Mouse (Mus musculus): ENCODE data around the gene Plxna3. TPM values are rescaled to one million over a fixed set of nuclear protein-coding genes. Genes with fewer than 3 reads are reported as not detected.
"Not testable (repeated sequence)": the region's sequence is repeated elsewhere in the genome, so short reads cannot be mapped to it uniquely, and the experiment has no call there.

The Plxna3 gene
- under 1 TPM; 0.27 to 0.73 (median 0.58) TPM for total RNA-seq (2022)

DNA sequence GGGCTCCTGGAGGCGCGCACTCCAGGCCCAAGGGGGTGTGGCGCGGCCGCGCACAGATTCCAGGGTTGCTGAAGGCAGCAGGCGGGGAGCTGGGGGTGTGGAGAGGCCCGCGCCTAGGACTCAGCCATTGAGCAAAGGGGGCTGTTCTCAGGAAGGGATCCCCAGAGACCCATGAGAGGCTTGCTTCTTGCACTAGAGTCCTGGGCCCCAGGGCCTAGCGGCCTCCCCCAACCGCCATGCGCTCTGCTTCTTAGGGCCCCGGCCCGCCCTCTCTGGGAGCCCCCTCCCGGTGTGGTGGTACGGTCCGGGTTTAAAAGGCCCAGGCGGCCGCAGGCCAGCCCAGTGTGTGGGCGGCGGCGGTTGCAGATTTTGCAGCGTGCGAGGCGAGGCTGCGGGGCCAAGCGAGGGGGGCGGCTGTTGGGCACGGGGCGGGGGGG, at the start of gene Plxna3:
Plxna3 (plus strand) TSS at position 342 of the 437 bp plus-strand sequence.
- peak; percentile 37 for DNase-seq (ENCODE audit: low spot score in 2 of 2)

DNA sequence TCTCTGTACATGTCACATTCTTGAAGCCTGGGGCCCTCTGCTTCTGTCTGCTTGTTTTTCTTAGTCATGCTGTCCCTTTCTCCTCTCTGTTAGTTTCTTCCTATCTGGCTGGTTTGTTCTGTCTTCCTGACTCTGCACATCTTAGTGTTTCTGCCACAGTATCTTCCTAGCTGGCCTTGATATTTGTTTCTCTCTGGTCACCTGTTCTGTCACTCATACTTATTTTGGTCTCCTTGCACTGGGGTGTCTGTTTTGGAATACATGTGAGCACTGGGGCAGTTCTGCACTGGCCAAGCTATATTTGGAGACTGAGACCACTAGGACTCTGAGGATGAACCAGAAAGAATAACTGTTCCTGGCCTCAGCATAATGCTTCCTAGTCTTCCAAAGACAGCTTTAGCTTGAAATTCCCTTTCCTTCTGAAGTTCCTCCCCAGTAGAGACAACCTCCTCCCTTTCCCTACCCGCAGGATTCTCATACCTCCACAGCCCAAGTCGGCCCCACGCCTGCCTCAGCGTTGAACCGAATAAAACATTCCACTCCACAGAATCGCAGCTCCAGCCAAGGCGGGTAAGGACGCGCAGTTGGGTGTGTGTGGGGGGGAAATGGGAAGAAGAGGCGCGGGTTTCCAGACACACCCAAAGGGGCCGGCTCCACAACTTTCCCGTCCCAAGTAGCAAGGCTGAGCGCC, 47.7 kb upstream of the Plxna3 start:
- peak in 1 of 2 experiments; percentile 68 for DNase-seq (ENCODE audit: low spot score in 2 of 2)

DNA sequence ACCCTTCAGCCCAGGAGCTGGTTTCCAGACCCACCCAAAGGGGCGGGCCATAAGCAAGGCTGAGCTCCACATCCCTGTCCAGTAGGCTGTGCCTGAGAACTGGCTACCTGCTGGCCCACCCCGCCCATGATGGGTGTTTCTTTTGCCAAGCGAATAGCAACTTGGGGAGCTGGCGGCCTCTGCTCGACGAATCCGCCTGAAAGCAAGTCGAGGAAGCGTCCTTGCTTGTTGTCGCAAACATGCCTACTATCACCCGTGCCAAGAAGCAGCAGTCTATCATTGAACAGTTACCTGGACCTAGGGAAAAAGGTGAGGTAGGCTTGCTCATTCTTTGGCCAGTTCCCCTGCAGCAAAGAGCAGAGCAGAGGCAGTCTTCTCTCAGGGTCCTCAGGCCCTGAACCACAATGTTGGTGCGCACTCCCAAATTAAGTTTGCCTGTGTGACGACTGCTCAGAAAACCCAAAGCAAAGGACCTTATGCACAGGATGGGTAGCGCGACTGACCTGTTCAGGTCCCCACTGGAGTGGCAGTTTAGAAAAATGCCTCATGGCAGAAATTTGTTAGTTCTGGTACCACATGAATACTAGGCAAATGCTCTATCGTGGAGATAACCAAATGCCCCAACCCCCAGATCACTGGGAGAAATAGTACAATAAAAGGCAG, 47.0 kb upstream of the Plxna3 start, which contains the start of the genes Taz and Dnase1l1:
Taz (plus strand) TSS at position 181 of the 663 bp plus-strand sequence.
Dnase1l1 (minus strand) TSS at position 606 of the 663 bp plus-strand sequence.
- DNase-seq (ENCODE audit: low spot score in 2 of 2) = peak in 1 of 2 experiments; percentile 82

DNA sequence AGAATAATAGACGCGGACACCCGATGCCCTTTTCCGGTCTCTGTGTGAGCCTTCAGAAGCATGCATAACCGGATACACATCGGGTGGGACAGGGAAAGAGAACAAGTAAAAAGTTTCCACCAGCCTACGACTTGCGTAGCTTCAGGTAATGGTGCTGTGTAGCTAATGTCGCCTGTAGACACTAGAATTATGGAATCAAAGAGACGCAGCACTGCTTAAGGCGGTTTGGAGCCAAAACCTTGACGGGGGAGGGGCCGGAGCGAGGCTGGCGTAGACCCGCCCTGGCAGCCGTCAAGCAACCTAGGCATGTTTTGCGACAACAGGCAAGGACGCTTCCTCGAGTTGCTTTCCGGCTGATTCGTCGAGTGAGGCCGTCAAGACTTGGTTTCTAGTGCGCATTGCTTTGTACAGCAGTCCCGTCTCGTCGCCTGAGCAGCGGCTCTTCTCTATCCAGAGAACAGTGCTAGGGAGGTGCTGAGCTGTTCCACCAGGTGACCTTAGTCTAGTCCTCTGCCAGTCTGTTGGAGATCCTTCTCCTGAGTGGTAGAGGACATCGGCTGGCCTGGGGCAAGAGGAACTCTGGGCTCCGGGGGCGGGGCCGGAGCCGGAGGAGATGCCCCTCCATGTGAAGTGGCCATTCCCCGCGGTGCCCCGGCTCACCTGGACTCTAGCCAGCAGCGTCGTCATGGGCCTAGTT, 46.3 kb upstream of the Plxna3 start:
- DNase-seq (ENCODE audit: low spot score in 2 of 2) = peak; percentile 71 to 78

DNA sequence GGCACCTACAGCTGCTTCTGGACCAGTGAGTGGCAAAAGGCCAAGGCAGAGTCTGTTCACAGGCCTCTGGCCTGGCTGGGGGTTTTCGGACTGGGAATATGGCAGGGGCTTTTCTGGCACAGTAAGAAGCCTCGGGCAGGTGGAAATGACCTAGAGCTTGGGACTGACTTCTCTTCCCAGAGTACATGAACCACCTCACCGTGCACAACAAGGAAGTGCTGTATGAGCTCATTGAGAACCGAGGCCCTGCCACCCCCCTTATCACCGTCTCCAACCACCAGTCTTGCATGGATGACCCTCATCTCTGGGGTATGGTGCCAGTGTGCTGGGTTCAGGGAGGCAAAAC, 45.8 kb upstream of the Plxna3 start:
- no peak for DNase-seq (ENCODE audit: low spot score in 2 of 2)

DNA sequence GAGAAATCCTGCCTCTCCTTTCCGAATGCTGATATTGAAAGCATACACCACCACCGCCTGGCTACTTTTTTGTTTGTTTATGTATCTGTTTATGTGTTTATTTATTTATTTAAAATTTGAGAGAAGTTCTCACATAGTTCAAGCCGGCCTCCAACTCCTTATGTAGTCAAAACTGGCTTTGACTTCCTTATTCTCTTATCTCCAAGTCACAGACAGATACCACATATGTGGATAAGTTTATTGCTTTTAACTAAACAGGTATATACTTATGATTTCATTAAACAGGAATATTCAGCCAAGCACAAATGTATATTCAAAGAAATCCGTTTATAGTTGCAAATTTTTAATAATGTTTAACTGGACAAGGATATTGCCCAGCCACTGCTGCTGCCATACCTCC, 35.4 kb upstream of the Plxna3 start:
- no peak for DNase-seq (ENCODE audit: low spot score in 2 of 2)

DNA sequence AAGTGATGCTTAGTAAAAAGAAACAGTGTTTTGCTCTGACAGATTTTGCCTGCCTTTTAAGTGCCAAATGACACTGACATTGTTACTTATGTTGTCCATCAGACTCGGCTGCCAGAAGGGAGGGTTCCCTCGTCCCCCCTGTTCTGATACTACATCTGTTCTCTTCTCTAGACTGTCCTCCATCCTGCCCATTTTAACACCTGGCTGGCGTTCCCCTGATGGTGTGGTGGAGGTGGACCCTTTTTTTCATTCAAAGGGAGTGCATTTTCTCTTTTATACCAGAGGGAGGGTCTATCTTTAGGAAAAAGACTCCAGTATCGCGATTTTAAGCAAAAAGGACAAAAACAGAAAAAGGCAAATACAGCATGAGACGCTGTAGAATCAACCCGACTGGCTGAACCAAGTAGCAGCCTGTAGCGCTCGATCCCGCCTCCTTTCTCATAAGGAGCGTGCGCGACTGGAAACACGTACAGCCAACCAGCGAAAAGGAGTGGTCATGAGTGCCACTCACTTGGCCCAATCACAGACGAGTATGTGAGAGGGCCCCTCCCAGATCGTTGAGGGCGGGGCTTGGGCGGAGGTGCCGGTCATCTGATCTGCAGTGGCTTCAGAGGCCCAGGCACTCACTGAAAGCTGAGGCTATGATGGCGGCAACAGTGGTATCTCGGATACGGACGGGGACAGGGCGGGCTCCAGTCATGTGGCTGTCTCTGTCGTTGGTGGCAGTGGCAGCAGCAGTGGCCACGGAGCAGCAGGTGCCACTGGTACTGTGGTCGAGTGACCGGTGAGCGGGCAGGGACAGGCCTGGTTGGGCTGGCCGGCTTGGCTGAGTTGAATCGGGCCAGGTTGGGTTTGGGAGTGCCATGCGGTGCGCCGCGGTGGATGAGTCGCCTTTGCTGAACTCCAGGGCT, 32.1 kb upstream of the Plxna3 start, which contains the start of gene Atp6ap1:
Atp6ap1 (plus strand) TSS at position 560 of the 911 bp plus-strand sequence.
- DNase-seq (ENCODE audit: low spot score in 2 of 2) = peak; percentile 89 to 92

DNA sequence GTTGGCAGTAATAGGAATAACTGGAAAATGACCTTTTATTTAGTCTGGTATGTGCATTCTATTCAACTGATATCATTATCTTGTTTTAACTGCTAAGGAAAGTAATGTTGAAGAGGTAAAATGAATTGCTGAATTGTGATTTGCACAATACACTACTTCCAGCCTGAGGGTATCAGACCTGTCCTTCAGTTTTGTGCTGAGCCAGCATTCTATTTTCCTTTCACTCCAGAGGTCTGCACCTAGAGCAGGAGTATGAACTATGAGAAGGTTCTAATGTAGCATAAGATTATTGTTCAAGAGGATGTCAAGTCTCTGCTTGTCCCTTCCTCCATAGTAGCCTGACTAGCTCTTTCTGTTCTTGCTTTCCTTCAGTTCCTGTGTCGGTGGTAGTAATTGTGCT, 30.5 kb upstream of the Plxna3 start:
- DNase-seq (ENCODE audit: low spot score in 2 of 2) = no peak

DNA sequence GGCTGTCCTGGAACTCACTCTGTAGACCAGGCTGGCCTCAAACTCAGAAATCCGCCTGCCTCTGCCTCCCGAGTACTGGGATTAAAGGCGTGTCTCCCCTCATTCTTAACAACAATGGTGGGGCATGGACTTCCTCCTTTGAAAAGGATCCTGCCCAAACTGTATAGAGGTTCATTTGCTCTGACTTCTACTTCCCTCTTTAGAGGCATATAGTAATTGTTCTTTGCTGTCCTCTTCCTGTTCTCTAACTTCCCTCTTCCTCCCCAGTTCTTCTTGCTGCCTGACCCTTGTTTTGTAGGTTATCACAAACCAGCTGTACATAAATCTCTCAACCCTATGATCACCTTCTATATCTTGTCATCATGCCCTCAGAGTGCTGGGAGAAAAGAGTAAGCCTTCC, 29.1 kb upstream of the Plxna3 start:
- DNase-seq (ENCODE audit: low spot score in 2 of 2) = no peak

DNA sequence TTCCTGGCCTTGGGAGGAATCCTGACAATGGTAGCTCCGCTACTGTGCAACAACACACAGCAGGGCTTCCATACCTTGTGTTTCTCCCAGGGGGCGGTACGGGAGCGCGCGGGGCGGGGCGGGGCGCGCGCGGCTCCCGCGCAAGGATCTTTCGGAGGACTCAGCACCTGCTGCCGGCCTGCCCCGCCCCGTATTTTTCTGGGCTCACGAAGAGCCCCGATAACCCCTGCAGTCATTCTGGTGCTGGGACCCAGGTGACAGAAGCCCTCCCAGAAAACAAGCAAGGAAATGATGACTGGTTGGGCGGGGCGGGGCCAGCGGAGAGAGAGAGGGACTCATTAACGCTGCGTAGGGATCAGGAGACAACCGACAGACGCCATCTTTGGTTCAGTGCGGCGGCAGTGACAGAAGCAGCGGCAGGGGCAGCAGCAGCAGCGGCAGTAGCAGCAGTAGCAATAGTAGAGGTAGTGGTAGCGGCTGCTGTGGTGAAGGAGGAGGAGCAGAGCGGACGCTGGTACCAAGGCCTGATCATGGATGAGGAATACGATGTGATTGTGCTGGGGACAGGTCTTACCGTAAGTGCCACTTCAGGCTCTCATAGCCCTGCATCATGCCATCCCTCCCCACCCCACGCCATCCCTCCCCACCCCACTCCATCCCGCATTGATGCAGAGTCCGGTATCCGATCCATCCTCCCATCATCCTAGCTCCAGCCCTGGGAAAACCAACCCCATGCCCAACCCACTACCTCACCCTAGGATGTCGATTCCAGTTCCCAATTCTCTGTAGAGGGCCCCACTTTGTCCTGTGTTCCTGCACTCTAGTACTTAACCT, 23.8 kb upstream of the Plxna3 start, which contains the start of gene Gdi1:
Gdi1 (plus strand) TSS at position 132 of the 834 bp plus-strand sequence.
- DNase-seq (ENCODE audit: low spot score in 2 of 2) = peak; percentile 45 to 53

DNA sequence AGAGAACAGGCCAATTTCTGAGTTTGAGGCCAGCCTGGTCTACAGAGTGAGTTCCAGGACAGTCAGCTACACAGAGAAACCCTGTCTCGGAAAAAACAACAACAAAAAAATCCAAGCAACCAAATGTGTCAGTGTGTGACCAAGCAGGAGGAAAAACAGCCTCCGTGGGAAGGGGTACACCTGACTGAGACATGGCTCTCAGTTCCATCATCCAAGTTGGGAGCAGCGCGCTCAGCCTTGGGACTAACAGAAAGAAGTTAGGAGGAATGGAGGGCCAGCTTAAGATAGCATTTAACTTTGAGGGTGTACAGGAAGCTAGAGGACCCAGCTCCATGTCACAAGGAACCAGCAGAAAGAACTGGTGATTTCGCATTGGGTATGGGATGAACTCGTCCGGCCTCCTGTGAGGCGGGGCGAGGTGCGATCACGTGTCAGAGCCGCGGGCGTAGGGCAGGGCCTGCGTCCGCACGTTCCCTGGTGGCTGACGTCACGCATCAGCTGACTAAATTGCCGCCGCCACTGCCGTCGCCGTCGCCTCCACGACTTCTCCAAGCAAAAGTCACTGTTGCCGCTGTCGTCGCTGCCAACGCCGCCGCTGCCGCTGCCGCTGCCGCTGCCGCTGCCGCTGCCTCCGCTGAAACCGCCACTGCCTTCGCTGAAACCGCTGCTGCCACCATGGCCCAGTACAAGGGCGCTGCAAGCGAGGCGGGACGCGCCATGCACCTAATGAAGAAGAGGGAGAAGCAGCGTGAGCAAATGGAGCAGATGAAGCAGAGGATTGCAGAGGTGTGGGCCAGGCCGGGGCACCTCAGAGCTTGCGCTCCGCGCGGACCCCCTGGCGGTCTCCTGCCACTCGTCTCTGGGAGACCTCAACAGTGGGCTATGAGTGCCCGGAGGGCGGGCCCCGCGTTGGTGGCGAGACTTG, 16.1 kb upstream of the Plxna3 start, which contains the start of gene Fam50a:
Fam50a (plus strand) TSS at position 494 of the 925 bp plus-strand sequence.
- peak; percentile 78 to 82 for DNase-seq (ENCODE audit: low spot score in 2 of 2)

DNA sequence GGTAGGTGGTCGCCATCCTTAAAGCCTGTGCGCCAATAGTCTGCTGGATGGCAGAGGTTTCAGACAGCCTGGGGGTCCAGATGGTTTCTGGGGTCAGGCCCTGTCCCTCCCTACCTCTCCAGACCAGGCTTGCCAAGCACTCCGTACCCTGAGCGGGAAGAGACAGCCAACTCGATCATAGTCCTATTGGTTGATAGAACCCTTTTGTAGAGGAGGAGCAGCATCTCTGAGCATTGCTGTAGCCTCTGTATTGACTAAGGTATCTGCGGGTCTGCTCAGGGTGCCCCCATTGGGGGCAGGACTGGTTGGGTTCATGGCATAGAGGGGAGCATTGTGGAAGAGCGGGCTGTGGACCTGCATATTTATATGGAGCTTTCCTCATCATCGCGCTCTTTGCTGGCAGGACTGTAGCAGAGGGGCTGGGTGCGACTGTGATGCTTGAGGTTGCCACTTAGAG, 377 bp downstream of the Plxna3 start:
- DNase-seq (ENCODE audit: low spot score in 2 of 2) = no peak

DNA sequence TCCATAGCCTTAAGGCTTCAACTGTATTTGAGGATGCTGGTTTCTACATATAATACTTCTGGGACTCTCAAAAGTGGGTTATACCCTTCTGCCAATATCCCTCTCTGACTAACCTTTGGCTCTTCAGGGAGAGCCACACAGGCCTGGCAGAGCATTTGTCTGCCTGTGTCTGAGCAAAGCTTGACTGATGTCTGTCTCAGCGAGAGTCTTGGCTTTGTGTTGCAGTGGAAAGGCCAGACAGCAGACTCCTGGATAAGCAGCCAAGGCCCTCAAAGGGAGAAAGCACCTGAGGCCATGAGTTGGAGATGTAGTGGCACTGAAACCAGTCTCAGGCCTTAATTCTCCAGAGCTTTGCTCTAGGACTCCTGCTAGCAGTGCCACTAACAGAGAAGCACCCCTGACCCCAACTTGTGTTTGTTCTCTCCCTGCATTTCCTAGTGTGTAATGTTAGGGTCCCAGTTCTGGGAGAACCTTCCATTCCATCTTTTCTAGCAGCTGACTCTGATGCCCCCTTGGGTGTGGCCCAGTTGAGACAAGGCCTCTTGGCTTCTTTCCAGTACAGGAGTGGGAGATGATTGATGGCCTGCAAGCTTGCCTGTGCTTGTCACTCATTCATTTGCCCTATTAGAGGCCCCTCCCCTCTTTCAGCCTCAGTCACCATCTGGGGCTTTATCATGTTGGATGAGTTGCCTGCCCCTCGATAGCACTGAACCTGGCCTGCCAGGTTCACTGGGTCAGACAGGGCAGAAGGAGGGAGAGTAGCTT, 1.5 kb downstream of the Plxna3 start:
- no peak for DNase-seq (ENCODE audit: low spot score in 2 of 2)

DNA sequence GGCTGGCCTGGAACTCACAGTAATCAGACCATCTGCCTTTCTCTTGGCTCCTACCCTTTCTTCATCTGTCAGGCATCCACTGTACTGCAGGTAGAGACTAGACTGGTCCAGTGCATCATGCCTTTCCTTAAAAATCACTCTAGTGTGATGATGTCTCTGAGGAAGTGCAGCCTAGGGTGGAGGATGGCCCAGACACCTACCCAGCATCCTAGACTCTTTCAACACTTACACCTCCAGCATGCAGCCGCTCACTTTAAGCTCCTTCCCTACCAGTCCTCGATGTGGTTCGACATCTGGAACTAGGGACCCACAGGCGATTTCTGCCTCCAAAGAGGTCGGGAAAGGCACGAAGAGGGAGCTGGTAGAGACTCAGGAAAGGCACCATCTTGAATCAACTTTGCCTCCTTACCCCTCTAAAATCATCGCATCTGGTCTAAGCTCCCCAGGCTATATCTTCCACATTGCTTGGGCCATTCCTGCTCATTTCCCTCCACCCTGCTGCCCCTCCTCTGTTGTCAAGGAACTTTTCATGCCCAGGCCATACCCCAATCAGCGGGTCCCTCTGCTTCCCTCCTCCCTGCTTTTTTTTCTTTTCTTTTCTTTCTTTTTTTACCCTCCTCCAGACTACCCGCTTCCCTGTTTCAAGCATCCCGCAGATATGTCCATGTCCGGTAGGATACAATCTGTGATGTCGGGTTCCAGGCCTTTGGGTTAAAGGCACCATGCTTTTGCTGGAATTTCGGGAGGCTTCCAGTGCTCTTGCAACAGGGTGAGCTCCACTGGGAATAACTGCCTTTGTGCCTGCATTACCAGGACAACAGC, 24.0 kb downstream of the Plxna3 start:
- DNase-seq (ENCODE audit: low spot score in 2 of 2) = no peak

DNA sequence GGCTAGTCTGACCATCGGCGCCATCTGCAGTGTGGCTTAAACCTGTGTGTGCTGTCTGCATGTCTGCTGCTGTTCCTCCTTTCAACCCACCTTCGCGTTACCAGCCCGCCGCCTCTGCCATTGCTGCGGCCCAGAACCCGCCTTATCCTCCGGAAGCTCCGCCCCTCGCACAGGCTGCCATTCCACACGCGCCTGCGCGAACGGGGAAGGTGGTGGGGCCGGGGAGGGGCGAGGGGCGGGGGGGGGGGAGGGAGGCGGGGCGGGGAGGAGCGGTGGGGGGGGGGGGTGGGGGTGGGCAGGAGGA, 24.6 kb downstream of the Plxna3 start, which contains the start of gene Lage3:
Lage3 (minus strand) TSS at position 152 of the 304 bp plus-strand sequence.
- DNase-seq (ENCODE audit: low spot score in 2 of 2) = peak; percentile 50 to 71

DNA sequence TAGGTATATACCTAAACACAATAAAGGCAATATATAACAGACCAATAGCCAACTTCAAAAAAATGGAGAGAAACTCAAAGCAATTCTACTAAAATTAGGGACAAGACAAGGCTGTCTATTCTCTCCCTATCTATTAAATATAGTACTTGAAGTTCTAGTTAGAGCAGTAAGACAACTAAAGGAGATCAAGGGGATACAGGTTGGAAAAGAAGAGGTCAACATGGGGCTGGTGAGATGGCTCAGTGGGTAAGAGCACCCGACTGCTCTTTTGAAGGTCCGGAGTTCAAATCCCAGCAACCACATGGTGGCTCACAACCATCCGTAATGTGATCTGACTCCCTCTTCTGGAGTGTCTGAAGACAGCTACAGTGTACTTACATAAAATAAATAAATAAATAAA, 28.2 kb downstream of the Plxna3 start:
- DNase-seq (ENCODE audit: low spot score in 2 of 2) = not testable (repeated sequence)

DNA sequence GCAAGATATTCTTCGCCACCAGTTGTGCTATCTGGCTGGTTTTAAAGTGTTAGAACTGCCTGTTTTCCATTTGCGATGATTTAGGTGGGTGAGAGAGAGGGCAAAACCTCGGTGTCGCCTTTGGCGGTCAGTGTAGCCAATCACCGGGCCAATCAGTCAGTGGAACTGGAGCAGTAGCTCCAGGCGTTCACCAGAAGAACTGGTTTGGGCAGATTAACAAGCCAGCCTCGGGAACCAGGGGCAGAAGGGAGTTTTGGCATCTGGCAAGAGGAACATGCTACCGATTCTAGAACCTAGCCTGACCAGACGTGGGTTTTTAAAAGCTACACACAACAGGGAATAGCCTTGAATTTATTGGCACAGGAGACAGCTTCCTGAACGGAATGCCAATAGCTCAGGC, 30.3 kb downstream of the Plxna3 start:
- no peak for DNase-seq (ENCODE audit: low spot score in 2 of 2)
